Mouse (Mus musculus) left cerebral cortex, postnatal 25 days (tissue): ENCODE measurements around the gene Hnrnpa0. TPM values are rescaled to one million over a fixed set of nuclear protein-coding genes. Genes with fewer than 3 reads are reported as not detected.

Experiments used
- DNase-seq, 2 experiments: peaks; one replicate each; pipeline ENCODE4 v3.0.0; 2022; ENCODE audit warnings: low spot score in 2 of 2, mixed read lengths in 1 of 2
- intact Hi-C: fragments of 180-260 bp; cut with DNase I; formaldehyde crosslinking; loops from one replicate; pipeline ENCODE4 v1.15.1; 2025
- total RNA-seq, 2 experiments: library from RNA; stranded (reverse); gene quantifications; 2 replicates each; pipeline ENCODE4 v1.2.3; 2021

The Hnrnpa0 gene
- total RNA-seq, 2 experiments from 2014 or later = 112 to 119 TPM

DNA sequence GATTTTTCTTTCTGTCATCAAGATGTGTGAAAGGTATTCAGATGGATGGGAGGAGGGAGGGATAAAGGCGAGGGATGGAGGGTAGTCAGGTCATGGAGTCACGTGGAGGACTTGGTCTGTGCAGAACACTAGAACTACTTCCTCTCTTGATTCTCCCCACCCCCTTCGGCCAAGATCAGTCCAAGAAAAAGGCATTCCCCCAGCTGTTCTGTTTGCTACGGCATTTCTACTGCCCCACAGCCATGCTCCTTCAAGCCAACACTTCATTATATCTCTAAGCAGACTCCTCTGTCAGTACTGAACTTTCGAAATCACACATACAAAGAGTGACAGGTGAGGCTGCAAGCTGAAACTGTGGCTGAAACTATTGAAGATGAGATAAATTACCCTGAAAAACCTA is 45.3 kb downstream of the Hnrnpa0 start:
- DNase-seq = no peak
- intact Hi-C loops = no loop called here

DNA sequence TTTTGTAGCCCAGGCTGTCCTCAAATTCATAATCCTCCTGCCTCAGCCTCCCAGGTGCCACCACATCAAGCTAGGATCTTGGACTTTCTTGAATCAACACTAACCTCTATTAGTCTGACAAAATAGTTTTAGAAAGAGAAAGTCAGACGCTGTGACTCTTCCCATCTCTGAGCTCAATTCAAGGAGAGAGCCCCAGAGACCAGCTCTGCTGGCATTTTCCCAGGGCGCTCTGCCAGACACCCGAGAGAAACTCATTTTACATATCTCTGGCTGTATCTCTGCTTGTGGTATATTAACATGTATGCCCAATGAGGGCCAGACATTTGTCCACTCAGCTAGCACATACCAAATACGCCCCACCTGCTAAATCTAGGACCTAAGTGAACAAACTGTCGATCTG is 50.0 kb downstream of the Hnrnpa0 start:
- intact Hi-C loops = no loop called here
- DNase-seq = no peak

Other genes with a start within 250 kb of the Hnrnpa0 start
- 100 to 1,000 TPM; 269 to 271 TPM for gene Spock1, start 220.2 kb downstream of the Hnrnpa0 start, total RNA-seq
- 10 to 100 TPM; 33.3 to 37.3 TPM for gene Klhl3, start 15.0 kb downstream of the Hnrnpa0 start, total RNA-seq
- 10 to 100 TPM; 28.3 to 30.0 TPM for gene Idnk, start 29.1 kb upstream of the Hnrnpa0 start, total RNA-seq
- 100 to 1,000 TPM; 141 TPM for gene Ubqln1, start 87.1 kb upstream of the Hnrnpa0 start, total RNA-seq
- 10 to 100 TPM; 16.8 to 18.3 TPM for gene Gkap1, start 147.1 kb upstream of the Hnrnpa0 start, total RNA-seq
- 1 to 10 TPM; 2.9 to 4.3 TPM for gene Kif27, start 230.6 kb upstream of the Hnrnpa0 start, total RNA-seq